Mouse (Mus musculus) embryonic facial prominence, embryonic 12.5 days (tissue): ENCODE measurements around the gene Taok3. TPM values are rescaled to one million over a fixed set of nuclear protein-coding genes. Genes with fewer than 3 reads are reported as not detected.

Experiments
- ATAC-seq: fragments of 200-750 bp; cut with Nextera tagmentation; 2 replicates; pipeline ENCODE4 v1.8.0; 2017; ENCODE audit not compliant: insufficient number of reproducible peaks, insufficient read depth, low FRiP score, low TSS enrichment
- H3K27ac ChIP-seq: fragments of 300-500 bp; sonication (generic); 2 replicates; pipeline ENCODE4 v1.5.1; 2016; ENCODE audit warnings: mild to moderate bottlenecking
- H3K27me3 ChIP-seq: fragments of 300-500 bp; sonication (generic); 2 replicates; pipeline ENCODE4 v1.6.1; 2016; ENCODE audit warnings: mild to moderate bottlenecking, moderate library complexity
- H3K36me3 ChIP-seq: fragments of 300-500 bp; sonication (generic); 2 replicates; pipeline ENCODE4 v1.6.1; 2016; ENCODE audit warnings: mild to moderate bottlenecking
- H3K4me1 ChIP-seq: fragments of 300-500 bp; sonication (generic); 2 replicates; pipeline ENCODE4 v1.6.1; 2016
- H3K4me2 ChIP-seq: fragments of 300-500 bp; sonication (generic); replicated peaks from 2 replicates; pipeline ENCODE4 v1.6.1; 2016; ENCODE audit warnings: mild to moderate bottlenecking, moderate library complexity
- H3K4me3 ChIP-seq: fragments of 300-500 bp; sonication (generic); 2 replicates; pipeline ENCODE4 v1.5.1; 2016; ENCODE audit warnings: mild to moderate bottlenecking
- H3K9ac ChIP-seq: fragments of 300-500 bp; sonication (generic); 2 replicates; pipeline ENCODE4 v1.6.1; 2016; ENCODE audit warnings: mild to moderate bottlenecking, moderate library complexity
- H3K9me3 ChIP-seq: fragments of 300-500 bp; sonication (generic); 2 replicates; pipeline ENCODE4 v1.6.1; 2016; ENCODE audit warnings: mild to moderate bottlenecking, moderate library complexity
- WGBS: fragments of 180-500 bp; shearing (Covaris S2); methylation state at CpG from one replicate; pipeline ENCODE4 v1.1.7; 2016; 5-methylcytosine and 5-hydroxymethylcytosine counted together
- polyA plus RNA-seq: library from polyadenylated mRNA; unstranded; fragments of >200 nt; fragmentation: Nextera tagmentation; extraction: Ambion mirVana; gene quantifications from 2 replicates; pipeline ENCODE4 v1.2.1, GENCODE M21; 2016

Gene Taok3
- polyA plus RNA-seq, 1 experiment from 2014 or later = 12.1 TPM

GRCm38 (mm10) chr5:117164923-117165322 lies 45.0 kb downstream of the Taok3 start:
- Histone ChIP-seq H3K9me3 (no peaks in the 10 kb centered on the region), H3K4me3 (no peak overlapping the region), H3K9ac (no peak overlapping the region), H3K27me3 (no peaks in the 10 kb centered on the region), H3K4me1 (no peaks in the 10 kb centered on the region), H3K36me3 (no peaks in the 10 kb centered on the region), H3K27ac (no peak overlapping the region), H3K4me2 (no peak overlapping the region)
- WGBS = 91% methylated on average over 2 of the region's 2 CpGs
- no peak for ATAC-seq

GRCm38 (mm10) chr5:117165946-117166345 lies 46.0 kb downstream of the Taok3 start:
- no peaks in the 10 kb centered on the region for H3K9me3 ChIP-seq
- no peak overlapping the region for H3K27ac ChIP-seq
- 27% methylated on average over 2 of the region's 2 CpGs for WGBS
- no peak overlapping the region for H3K4me3 ChIP-seq
- no peak overlapping the region for H3K4me2 ChIP-seq
- H3K4me1 ChIP-seq = no peaks in the 10 kb centered on the region
- H3K27me3 ChIP-seq = no peaks in the 10 kb centered on the region
- no peak overlapping the region for H3K9ac ChIP-seq
- ATAC-seq = no peak
- no peaks in the 10 kb centered on the region for H3K36me3 ChIP-seq

DNA sequence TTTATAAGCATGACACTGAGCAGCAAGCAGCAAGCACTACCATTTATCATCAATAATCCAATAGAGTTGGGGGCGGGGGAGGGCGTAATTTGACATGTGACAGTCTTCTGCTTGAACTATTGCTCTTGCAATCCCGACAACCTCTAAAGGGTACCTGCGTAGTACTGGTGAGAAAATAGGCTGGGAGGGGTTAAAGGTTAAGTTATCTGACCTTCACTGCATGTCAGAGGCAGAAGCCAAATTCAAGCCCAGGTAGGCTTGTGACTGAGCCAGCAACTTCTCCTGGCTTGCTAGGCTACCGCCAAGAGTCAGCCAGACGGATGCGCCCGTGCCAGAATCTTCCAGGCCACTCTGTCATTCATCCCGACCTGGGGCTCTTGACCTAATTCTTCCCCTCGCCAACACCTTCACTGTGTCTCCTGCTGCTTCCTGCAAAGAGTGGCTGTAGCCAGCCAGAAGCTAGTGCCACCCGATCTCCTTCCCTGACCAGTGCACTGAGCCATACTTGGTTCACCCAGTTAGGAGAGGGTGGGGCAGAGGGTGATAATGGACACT lies 47.0 kb downstream of the Taok3 start:
- 81% methylated on average over 11 of the region's 11 CpGs for WGBS
- ATAC-seq = no peak

GRCm38 (mm10) chr5:117168351-117169100 lies 48.6 kb downstream of the Taok3 start:
- Histone ChIP-seq H3K9ac (no peak overlapping the region), H3K9me3 (no peaks in the 10 kb centered on the region), H3K27ac (no peak overlapping the region), H3K27me3 (no peaks in the 10 kb centered on the region), H3K4me1 (no peaks in the 10 kb centered on the region), H3K4me2 (no peak overlapping the region), H3K4me3 (no peak overlapping the region), H3K36me3 (no peaks in the 10 kb centered on the region)
- WGBS = 90% methylated on average over 14 of the region's 14 CpGs
- ATAC-seq = no peak

More for the DNA sequence above, 47.0 kb downstream of the Taok3 start:
- Histone ChIP-seq H3K4me3 (no peak overlapping the region), H3K36me3 (no peaks in the 10 kb centered on the region), H3K4me1 (no peaks in the 10 kb centered on the region), H3K27ac (no peak overlapping the region), H3K27me3 (no peaks in the 10 kb centered on the region), H3K9me3 (no peaks in the 10 kb centered on the region), H3K9ac (no peak overlapping the region), H3K4me2 (no peak overlapping the region)

DNA sequence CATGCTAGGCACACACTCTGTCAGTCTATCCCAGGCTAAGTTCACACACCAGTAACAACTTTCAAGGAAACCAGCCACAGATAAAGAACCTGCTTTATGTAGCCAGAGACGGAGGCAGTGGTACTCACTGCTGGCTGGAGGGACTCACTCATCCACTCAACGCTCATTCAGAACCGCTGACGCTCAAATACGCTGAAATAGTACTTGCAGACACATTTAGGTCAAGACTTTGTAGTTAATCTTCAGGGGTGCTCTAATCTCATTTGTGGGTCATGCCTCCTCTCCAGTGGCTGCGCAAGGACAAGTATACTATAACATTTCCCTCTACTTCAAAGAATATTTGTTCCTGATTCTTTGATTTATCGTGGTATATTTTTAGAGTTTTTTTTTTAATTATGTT lies 54.1 kb downstream of the Taok3 start:
- Histone ChIP-seq H3K27me3 (no peaks in the 10 kb centered on the region), H3K4me1 (0 out of 2 replicates have a peak, but pooled peaks cover 3% of the 10 kb centered on the region), H3K4me2 (no peak overlapping the region), H3K36me3 (no peaks in the 10 kb centered on the region), H3K27ac (no peak overlapping the region), H3K9ac (no peak overlapping the region), H3K4me3 (no peak overlapping the region), H3K9me3 (no peaks in the 10 kb centered on the region)
- 92% methylated on average over 7 of the region's 7 CpGs for WGBS
- ATAC-seq = no peak

- no peaks in the 10 kb centered on the region for H3K36me3 ChIP-seq
- no peaks in the 10 kb centered on the region for H3K27me3 ChIP-seq
- H3K4me3 ChIP-seq = no peak overlapping the region
- ATAC-seq = no peak
- WGBS = 70% methylated on average over 8 of the region's 8 CpGs
- no peak overlapping the region for H3K9ac ChIP-seq
- no peak overlapping the region for H3K4me2 ChIP-seq
- H3K4me1 ChIP-seq = 0 out of 2 replicates have a peak, but pooled peaks cover 3% of the 10 kb centered on the region
- no peaks in the 10 kb centered on the region for H3K9me3 ChIP-seq
- no peak overlapping the region for H3K27ac ChIP-seq
These were observed 56.0 kb downstream of the Taok3 start for GRCm38 (mm10) chr5:117175896-117176295.

- WGBS = 56% methylated on average over 6 of the region's 6 CpGs
- H3K27me3 ChIP-seq = no peaks in the 10 kb centered on the region
- H3K36me3 ChIP-seq = no peaks in the 10 kb centered on the region
- no peak for ATAC-seq
- no peak overlapping the region for H3K9ac ChIP-seq
- H3K27ac ChIP-seq = no peak overlapping the region
- no peaks in the 10 kb centered on the region for H3K9me3 ChIP-seq
- H3K4me2 ChIP-seq = no peak overlapping the region
- no peak overlapping the region for H3K4me3 ChIP-seq
- 0 out of 2 replicates have a peak, but pooled peaks cover 3% of the 10 kb centered on the region for H3K4me1 ChIP-seq
These were observed 58.1 kb downstream of the Taok3 start for GRCm38 (mm10) chr5:117178079-117178478.

GRCm38 (mm10) chr5:117178486-117178885 lies 58.6 kb downstream of the Taok3 start:
- Histone ChIP-seq H3K27ac (no peak overlapping the region), H3K36me3 (no peaks in the 10 kb centered on the region), H3K27me3 (no peaks in the 10 kb centered on the region), H3K4me1 (0 out of 2 replicates have a peak, but pooled peaks cover 3% of the 10 kb centered on the region), H3K9me3 (no peaks in the 10 kb centered on the region), H3K9ac (no peak overlapping the region), H3K4me2 (no peak overlapping the region), H3K4me3 (no peak overlapping the region)
- 50% methylated on average over 6 of the region's 6 CpGs for WGBS
- ATAC-seq = no peak

GRCm38 (mm10) chr5:117181921-117182320 lies 62.0 kb downstream of the Taok3 start:
- H3K36me3 ChIP-seq = 0 out of 2 replicates have a peak, but pooled peaks cover 3% of the 10 kb centered on the region
- H3K4me3 ChIP-seq = no peak overlapping the region
- no peak overlapping the region for H3K9ac ChIP-seq
- H3K27ac ChIP-seq = 0 out of 2 replicates have a peak overlapping the region, but pooled peaks have one; percentile 2
- no peaks in the 10 kb centered on the region for H3K27me3 ChIP-seq
- 0 out of 2 replicates have a peak, but pooled peaks cover 3% of the 10 kb centered on the region for H3K4me1 ChIP-seq
- no peak overlapping the region for H3K4me2 ChIP-seq
- H3K9me3 ChIP-seq = peaks cover 9% of the 10 kb centered on the region
- ATAC-seq = no peak
- 70% methylated on average over 5 of the region's 5 CpGs for WGBS

- Histone ChIP-seq H3K9me3 (peaks cover 9% of the 10 kb centered on the region), H3K27me3 (no peaks in the 10 kb centered on the region), H3K9ac (no peak overlapping the region), H3K4me1 (0 out of 2 replicates have a peak, but pooled peaks cover 3% of the 10 kb centered on the region), H3K27ac (no peak overlapping the region), H3K4me3 (no peak overlapping the region), H3K36me3 (0 out of 2 replicates have a peak, but pooled peaks cover 3% of the 10 kb centered on the region), H3K4me2 (no peak overlapping the region)
- no peak for ATAC-seq
- WGBS = 70% methylated on average over 3 of the region's 3 CpGs
These were observed 62.5 kb downstream of the Taok3 start for GRCm38 (mm10) chr5:117182411-117182810.

DNA sequence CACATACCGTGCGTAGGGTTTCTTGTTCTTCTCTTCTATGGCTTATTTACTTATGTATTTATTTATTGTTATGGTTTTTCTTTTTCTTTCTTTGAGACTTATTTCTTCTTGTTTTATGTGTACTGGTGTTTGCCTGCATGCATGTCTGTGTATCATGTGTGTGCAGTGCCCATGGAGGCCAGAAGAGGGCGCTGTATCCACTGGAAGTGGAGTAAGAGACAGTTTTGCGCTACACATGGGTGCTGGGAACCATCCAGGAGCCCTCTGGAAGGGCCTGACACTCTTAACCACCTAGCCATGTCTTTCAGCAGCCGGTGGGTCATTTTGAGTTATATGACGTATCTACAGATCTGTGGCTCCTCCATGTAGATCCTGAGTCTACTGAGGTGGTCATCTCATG lies 64.9 kb downstream of the Taok3 start:
- 82% methylated on average over 6 of the region's 6 CpGs for WGBS
- Histone ChIP-seq H3K9ac (no peak overlapping the region), H3K27ac (no peak overlapping the region), H3K4me3 (no peak overlapping the region), H3K36me3 (0 out of 2 replicates have a peak, but pooled peaks cover 3% of the 10 kb centered on the region), H3K4me1 (no peaks in the 10 kb centered on the region), H3K9me3 (peaks cover 9% of the 10 kb centered on the region), H3K27me3 (no peaks in the 10 kb centered on the region), H3K4me2 (no peak overlapping the region)
- no peak for ATAC-seq

DNA sequence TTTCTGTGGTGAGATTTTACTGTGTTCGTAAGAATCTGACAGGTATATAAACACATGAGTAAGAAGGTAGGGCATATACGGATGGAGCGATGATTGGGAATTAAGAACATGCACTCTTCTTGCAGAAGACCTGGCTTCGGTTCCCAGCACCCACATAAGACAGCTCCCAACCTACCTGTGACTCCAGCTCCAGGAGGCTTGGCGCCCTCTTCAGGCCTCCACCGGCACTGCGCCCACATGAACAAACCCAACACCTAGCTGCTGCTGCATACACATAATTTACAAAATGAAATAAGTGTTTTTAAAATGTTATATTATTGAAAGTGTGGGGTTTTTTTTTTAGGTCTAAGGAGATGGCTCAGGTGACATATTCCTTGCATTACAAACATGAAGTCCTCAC lies 65.7 kb downstream of the Taok3 start:
- Histone ChIP-seq H3K4me3 (no peak overlapping the region), H3K27ac (no peak overlapping the region), H3K4me1 (no peaks in the 10 kb centered on the region), H3K27me3 (no peaks in the 10 kb centered on the region), H3K9me3 (peaks cover 9% of the 10 kb centered on the region), H3K36me3 (0 out of 2 replicates have a peak, but pooled peaks cover 3% of the 10 kb centered on the region), H3K4me2 (no peak overlapping the region), H3K9ac (no peak overlapping the region)
- WGBS = 91% methylated on average over 7 of the region's 7 CpGs
- no peak for ATAC-seq
